Mouse (Mus musculus): ENCODE measurements at regions not wholly inside any gene's neighbourhood (a gene's known extent, or its start where the extent isn't known, plus 50 kb on each side); places are given as distances from the start of the nearest gene placed in this dataset.

GRCm38 (mm10) chr3:149231346-149231745, 241.0 kb upstream of the Adgrl2 start:
- TF ChIP-seq CTCF (IDR thresholded peaks at IDR 0.05; ENCODE audit: low read depth, low read length) (no peak), POLR2A (IDR thresholded peaks at IDR 0.05; ENCODE audit: extremely low read depth, insufficient read depth, low read length) (no peak)
